Mouse (Mus musculus) midbrain, embryonic 11.5 days (tissue): ENCODE results near the gene Spcs2. TPM values are rescaled to one million over a fixed set of nuclear protein-coding genes. Genes with fewer than 3 reads are reported as not detected.

ENCODE experiments used
- ATAC-seq: fragments of 200-750 bp; cut with Nextera tagmentation; 2 replicates; pipeline ENCODE4 v1.8.0; 2017; ENCODE audit warnings: moderate TSS enrichment, moderate library complexity; ENCODE audit not compliant: low FRiP score
- DNase-seq: peaks from one replicate; pipeline ENCODE4 v3.0.0; 2015; ENCODE audit warnings: low spot score; ENCODE audit errors: missing footprints
- H3K27ac ChIP-seq: fragments of 300-500 bp; sonication (generic); 2 replicates; pipeline ENCODE4 v1.5.1; 2014; ENCODE audit warnings: low read depth, low read length
- H3K27me3 ChIP-seq: fragments of 300-500 bp; sonication (generic); 2 replicates; pipeline ENCODE4 v1.6.1; 2014; ENCODE audit warnings: mild to moderate bottlenecking, low read length, moderate library complexity, mixed read lengths; ENCODE audit not compliant: control insufficient read depth, insufficient read depth
- H3K36me3 ChIP-seq: fragments of 300-500 bp; sonication (generic); 2 replicates; pipeline ENCODE4 v1.6.1; 2014; ENCODE audit warnings: mild to moderate bottlenecking, low read length, moderate library complexity, mixed read lengths; ENCODE audit not compliant: control insufficient read depth, insufficient read depth
- H3K4me1 ChIP-seq: fragments of 300-500 bp; sonication (generic); 2 replicates; pipeline ENCODE4 v1.6.1; 2014; ENCODE audit warnings: low read length; ENCODE audit not compliant: control insufficient read depth, insufficient read depth
- H3K4me2 ChIP-seq: fragments of 300-500 bp; sonication (generic); 2 replicates; pipeline ENCODE4 v1.6.1; 2014; ENCODE audit warnings: mild to moderate bottlenecking, moderate library complexity
- H3K4me3 ChIP-seq: fragments of 300-500 bp; sonication (generic); 2 replicates; pipeline ENCODE4 v1.5.1; 2014; ENCODE audit warnings: low read depth, low read length
- H3K9ac ChIP-seq: fragments of 300-500 bp; sonication (generic); 2 replicates; pipeline ENCODE4 v1.6.1; 2014; ENCODE audit warnings: low read length
- H3K9me3 ChIP-seq: fragments of 300-500 bp; sonication (generic); 2 replicates; pipeline ENCODE4 v1.6.1; 2016; ENCODE audit warnings: low read length; ENCODE audit not compliant: control insufficient read depth
- WGBS: fragments of 180-500 bp; shearing (Covaris S2); extraction: QIAGEN DNeasy Blood & Tissue Kit; methylation state at CpG from one replicate; pipeline ENCODE4 v1.1.7; 2014; 5-methylcytosine and 5-hydroxymethylcytosine counted together
- polyA plus RNA-seq: library from polyadenylated mRNA; unstranded; fragments of >200 nt; fragmentation: Nextera tagmentation; extraction: Ambion mirVana; gene quantifications from 2 replicates; pipeline ENCODE4 v1.2.1, GENCODE M21; 2014

The Spcs2 gene
- polyA plus RNA-seq, 1 experiment from 2014 or later = 385 TPM

GRCm38 (mm10) chr7:99893967-99894366, 30.7 kb upstream of the Spcs2 start:
- no peaks in the 10 kb centered on the region for H3K27me3 ChIP-seq
- DNase-seq (no peak), ATAC-seq (no peak)
- no peaks in the 10 kb centered on the region for H3K4me1 ChIP-seq
- H3K9ac ChIP-seq = no peak overlapping the region
- WGBS = 84% methylated on average over 3 of the region's 3 CpGs
- H3K9me3 ChIP-seq = no peaks in the 10 kb centered on the region
- H3K4me3 ChIP-seq = no peak overlapping the region
- no peaks in the 10 kb centered on the region for H3K36me3 ChIP-seq
- H3K4me2 ChIP-seq = no peak overlapping the region
- H3K27ac ChIP-seq = no peak overlapping the region

GRCm38 (mm10) chr7:99892351-99892750, 29.1 kb upstream of the Spcs2 start:
- H3K36me3 ChIP-seq = no peaks in the 10 kb centered on the region
- no peaks in the 10 kb centered on the region for H3K4me1 ChIP-seq
- DNase-seq (no peak), ATAC-seq (no peak)
- 93% methylated on average over 2 of the region's 2 CpGs for WGBS
- H3K9me3 ChIP-seq = no peaks in the 10 kb centered on the region
- no peak overlapping the region for H3K4me3 ChIP-seq
- no peak overlapping the region for H3K27ac ChIP-seq
- no peaks in the 10 kb centered on the region for H3K27me3 ChIP-seq
- H3K9ac ChIP-seq = no peak overlapping the region
- H3K4me2 ChIP-seq = no peak overlapping the region

GRCm38 (mm10) chr7:99891471-99891870, 28.2 kb upstream of the Spcs2 start:
- 87% methylated on average over 3 of the region's 3 CpGs for WGBS

GRCm38 (mm10) chr7:99890168-99890755, 27.0 kb upstream of the Spcs2 start:
- no peak overlapping the region for H3K4me2 ChIP-seq
- WGBS = 68% methylated on average over 3 of the region's 3 CpGs
- no peak for ATAC-seq
- no peak overlapping the region for H3K27ac ChIP-seq
- H3K27me3 ChIP-seq = no peaks in the 10 kb centered on the region
- no peak overlapping the region for H3K4me3 ChIP-seq
- peaks cover 6% of the 10 kb centered on the region; the same call in 1 of the 2 replicates for H3K4me1 ChIP-seq
- H3K9ac ChIP-seq = no peak overlapping the region
- DNase-seq = no peak
- H3K36me3 ChIP-seq = no peaks in the 10 kb centered on the region
- H3K9me3 ChIP-seq = no peaks in the 10 kb centered on the region

More at GRCm38 (mm10) chr7:99891471-99891870, 28.2 kb upstream of the Spcs2 start:
- Histone ChIP-seq H3K9me3 (no peaks in the 10 kb centered on the region), H3K4me2 (no peak overlapping the region), H3K4me1 (no peaks in the 10 kb centered on the region), H3K9ac (no peak overlapping the region), H3K27me3 (no peaks in the 10 kb centered on the region), H3K4me3 (no peak overlapping the region), H3K27ac (no peak overlapping the region), H3K36me3 (no peaks in the 10 kb centered on the region)
- ATAC-seq = no peak
- DNase-seq = no peak

GRCm38 (mm10) chr7:99889175-99889880, 26.1 kb upstream of the Spcs2 start:
- Histone ChIP-seq H3K4me1 (peaks cover 6% of the 10 kb centered on the region; the same call in 1 of the 2 replicates), H3K9me3 (no peaks in the 10 kb centered on the region), H3K4me3 (no peak overlapping the region), H3K27me3 (no peaks in the 10 kb centered on the region), H3K27ac (no peak overlapping the region), H3K4me2 (no peak overlapping the region), H3K36me3 (no peaks in the 10 kb centered on the region), H3K9ac (no peak overlapping the region)
- DNase-seq (no peak), ATAC-seq (no peak)
- 48% methylated on average over 10 of the region's 10 CpGs for WGBS

- Histone ChIP-seq H3K36me3 (no peaks in the 10 kb centered on the region), H3K4me2 (no peak overlapping the region), H3K27ac (no peak overlapping the region), H3K27me3 (no peaks in the 10 kb centered on the region), H3K9me3 (no peaks in the 10 kb centered on the region), H3K9ac (no peak overlapping the region), H3K4me1 (peaks cover 6% of the 10 kb centered on the region; the same call in 1 of the 2 replicates), H3K4me3 (no peak overlapping the region)
- ATAC-seq = no peak
- no peak for DNase-seq
Measured at GRCm38 (mm10) chr7:99887743-99888142, 24.5 kb upstream of the Spcs2 start.

- ATAC-seq (no peak), DNase-seq (no peak)
- no peak overlapping the region for H3K9ac ChIP-seq
- no peaks in the 10 kb centered on the region for H3K36me3 ChIP-seq
- 82% methylated on average over 2 of the region's 2 CpGs for WGBS
- peaks cover 6% of the 10 kb centered on the region; the same call in 1 of the 2 replicates for H3K4me1 ChIP-seq
- no peaks in the 10 kb centered on the region for H3K27me3 ChIP-seq
- no peak overlapping the region for H3K27ac ChIP-seq
- no peak overlapping the region for H3K4me2 ChIP-seq
- H3K9me3 ChIP-seq = no peaks in the 10 kb centered on the region
- H3K4me3 ChIP-seq = no peak overlapping the region
Measured at GRCm38 (mm10) chr7:99887230-99887735, 24.0 kb upstream of the Spcs2 start.

GRCm38 (mm10) chr7:99878254-99878653, 15.0 kb upstream of the Spcs2 start:
- no peak overlapping the region for H3K27ac ChIP-seq
- H3K27me3 ChIP-seq = no peaks in the 10 kb centered on the region
- WGBS = 71% methylated on average over 2 of the region's 2 CpGs
- no peaks in the 10 kb centered on the region for H3K9me3 ChIP-seq
- no peaks in the 10 kb centered on the region for H3K4me1 ChIP-seq
- no peak overlapping the region for H3K9ac ChIP-seq
- no peak overlapping the region for H3K4me2 ChIP-seq
- no peak overlapping the region for H3K4me3 ChIP-seq
- ATAC-seq (no peak), DNase-seq (no peak)
- no peaks in the 10 kb centered on the region for H3K36me3 ChIP-seq

GRCm38 (mm10) chr7:99876345-99876744, 13.1 kb upstream of the Spcs2 start:
- Histone ChIP-seq H3K27ac (no peak overlapping the region), H3K9me3 (no peaks in the 10 kb centered on the region), H3K9ac (no peak overlapping the region), H3K4me3 (no peak overlapping the region), H3K4me1 (no peaks in the 10 kb centered on the region), H3K27me3 (no peaks in the 10 kb centered on the region), H3K4me2 (no peak overlapping the region), H3K36me3 (no peaks in the 10 kb centered on the region)
- peak; percentile 96 for DNase-seq
- under 1% methylated on average over 3 of the region's 3 CpGs for WGBS
- peak; percentile 46; the same call in 1 of the 2 replicates for ATAC-seq
